Comparison of ENCODE assay signal across 8 mouse cellular contexts in the genomic region with DNA sequence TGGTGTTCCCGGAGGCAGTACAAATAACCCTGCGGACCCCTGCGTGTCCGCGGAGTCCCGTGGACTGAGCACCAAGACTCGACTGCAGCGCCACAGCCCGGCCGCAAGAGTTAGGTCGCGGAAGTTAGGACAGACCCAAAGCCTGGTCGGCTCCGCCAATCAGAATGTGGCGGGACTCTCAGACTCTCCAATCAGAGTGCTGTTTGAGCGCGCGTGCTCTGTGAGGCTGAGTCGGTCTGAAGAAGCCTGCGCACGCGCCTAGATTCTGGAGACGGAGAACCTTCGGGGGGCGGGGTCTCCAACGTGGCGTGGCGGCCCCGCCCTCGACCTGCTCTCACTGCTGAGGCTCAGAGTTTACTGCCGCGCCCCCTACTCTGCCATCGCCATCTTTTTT. TPM values are rescaled to one million over a fixed set of nuclear protein-coding genes. Genes with fewer than 3 reads are reported as not detected.
DNase-seq lines count a peak whose midpoint lies in the region; ATAC-seq and TF ChIP-seq lines count a peak whose summit lies in the region.

Gene Smim4, minus strand, starts transcription at position 131 of the 394 bp plus-strand sequence.

- in situ Hi-C loops in CH12.LX (cut with MboI; ENCODE audit: low pct_ligation_motif_present, low pct_unique_long_range_greater_than_20kb, low sequenced_read_pairs), result no loop called here

- peaks cover 11% of the 10 kb centered on the region for H3K79me2 ChIP-seq in CH12.LX (replicated peaks; ENCODE audit: control insufficient read depth, extremely low read depth, insufficient read depth, poor library complexity, severe bottlenecking)

- TF ChIP-seq POLR2A in CH12.LX (IDR thresholded peaks at IDR 0.05; ENCODE audit: low read depth, low read length), result peak; percentile 93

- peaks cover 33% of the 10 kb centered on the region for H3K27me3 ChIP-seq in CH12.LX (replicated peaks)
- H3K27me3 ChIP-seq in forebrain, embryonic 11.5 days (ENCODE audit: control insufficient read depth, insufficient read depth, low read length), result no peaks in the 10 kb centered on the region
- H3K27me3 ChIP-seq in heart, embryonic 16.5 days (ENCODE audit: control insufficient read depth, insufficient read depth, low read length), result no peaks in the 10 kb centered on the region
- H3K27me3 ChIP-seq in liver, embryonic 15.5 days, result no peaks in the 10 kb centered on the region
- no peaks in the 10 kb centered on the region for H3K27me3 ChIP-seq in neural tube, embryonic 12.5 days (replicated peaks)

- peaks cover 2 to 29% of the 10 kb centered on the region in 2 experiments for H3K36me3 ChIP-seq in CH12.LX (replicated peaks in 1 of 2; ENCODE audit: control insufficient read depth in 1 of 2, insufficient read depth in 1 of 2, low read length in 1 of 2)
- H3K36me3 ChIP-seq in forebrain, embryonic 11.5 days (ENCODE audit: control insufficient read depth, insufficient read depth, low read length), result no peaks in the 10 kb centered on the region
- peaks cover 6% of the 10 kb centered on the region for H3K36me3 ChIP-seq in heart, embryonic 16.5 days (ENCODE audit: control insufficient read depth, insufficient read depth)
- H3K36me3 ChIP-seq in liver, embryonic 15.5 days (replicated peaks), result peaks cover 17% of the 10 kb centered on the region
- H3K36me3 ChIP-seq in neural tube, embryonic 12.5 days, result no peaks in the 10 kb centered on the region; the same call in 1 of the 2 replicates

- peak within 1 kb of the TSS; percentile 73 to 94 (median 75) for H3K4me3 ChIP-seq in CH12.LX (replicated peaks in 1 of 3; ENCODE audit: low read depth in 2 of 3, low read length in 2 of 3, poor library complexity in 1 of 3)
- H3K4me3 ChIP-seq in forebrain, embryonic 11.5 days (ENCODE audit: low read depth, low read length), result peak within 1 kb of the TSS; percentile 71
- H3K4me3 ChIP-seq in heart, embryonic 16.5 days (ENCODE audit: low read length), result peak within 1 kb of the TSS; percentile 87
- peak within 1 kb of the TSS; percentile 75 for H3K4me3 ChIP-seq in liver, embryonic 15.5 days (replicated peaks)
- H3K4me3 ChIP-seq in neural tube, embryonic 12.5 days, result peak within 1 kb of the TSS; percentile 71

- no peak for TF ChIP-seq EP300 in CH12.LX (IDR thresholded peaks at IDR 0.05; ENCODE audit: low read length)

- dilution Hi-C loops in CH12.LX (cut with MboI; ENCODE audit: extremely low pct_ligation_motif_present, extremely low pct_unique_long_range_greater_than_20kb, low sequenced_read_pairs), result no loop called here

- peak within 1 kb of the TSS; percentile 33; the same call in 1 of the 2 replicates for H3K27ac ChIP-seq in CH12.LX (ENCODE audit: insufficient read depth, low read depth)
- H3K27ac ChIP-seq in forebrain, embryonic 11.5 days (ENCODE audit: low read depth, low read length), result peak within 1 kb of the TSS; percentile 54
- H3K27ac ChIP-seq in heart, embryonic 16.5 days (ENCODE audit: low read length), result peak within 1 kb of the TSS; percentile 99
- peak within 1 kb of the TSS; percentile 87 for H3K27ac ChIP-seq in liver, embryonic 15.5 days (replicated peaks)
- H3K27ac ChIP-seq in neural tube, embryonic 12.5 days, result peak within 1 kb of the TSS; percentile 79; the same call in 1 of the 2 replicates

- peaks cover 13 to 24% of the 10 kb centered on the region in 2 experiments for H3K4me1 ChIP-seq in CH12.LX (ENCODE audit: control insufficient read depth in 1 of 2, insufficient read depth in 2 of 2)
- peaks cover 24% of the 10 kb centered on the region for H3K4me1 ChIP-seq in forebrain, embryonic 11.5 days (replicated peaks; ENCODE audit: control insufficient read depth, insufficient read depth, low read length)
- H3K4me1 ChIP-seq in heart, embryonic 16.5 days (ENCODE audit: control insufficient read depth, insufficient read depth, low read length), result peaks cover 56% of the 10 kb centered on the region
- peaks cover 87% of the 10 kb centered on the region for H3K4me1 ChIP-seq in liver, embryonic 15.5 days (replicated peaks)
- H3K4me1 ChIP-seq in neural tube, embryonic 12.5 days, result peaks cover 56% of the 10 kb centered on the region

- ATAC-seq in forebrain, embryonic 11.5 days (replicated peaks; ENCODE audit: low FRiP score), result peak; percentile 92
- peak; percentile 92 for ATAC-seq in heart, embryonic 16.5 days (replicated peaks; ENCODE audit: extremely low read depth, insufficient read depth, low FRiP score)
- ATAC-seq in liver, embryonic 15.5 days (ENCODE audit: insufficient read depth), result peak; percentile 90
- ATAC-seq in neural tube, embryonic 12.5 days (ENCODE audit: low FRiP score, low read depth), result peak; percentile 95

- peak in 1 of 2 experiments; percentile 69; a peak in 2 of 4 replicates for TF ChIP-seq CTCF in CH12.LX (conservative IDR thresholded peaks at IDR 0.05 in 1 of 2, IDR thresholded peaks at IDR 0.05 in 1 of 2; ENCODE audit: low read depth in 2 of 2, low read length in 2 of 2)

- no peaks in the 10 kb centered on the region for H3K9me3 ChIP-seq in CH12.LX (replicated peaks; ENCODE audit: low read length)
- H3K9me3 ChIP-seq in forebrain, embryonic 11.5 days (ENCODE audit: control insufficient read depth, low read length), result no peaks in the 10 kb centered on the region
- H3K9me3 ChIP-seq in heart, embryonic 16.5 days (replicated peaks; ENCODE audit: control insufficient read depth, low read length), result no peaks in the 10 kb centered on the region
- no peaks in the 10 kb centered on the region for H3K9me3 ChIP-seq in liver, embryonic 15.5 days (replicated peaks)
- no peaks in the 10 kb centered on the region for H3K9me3 ChIP-seq in neural tube, embryonic 12.5 days

- H3K9ac ChIP-seq in CH12.LX (ENCODE audit: insufficient read depth, low read depth), result peak within 1 kb of the TSS; percentile 61
- peak within 1 kb of the TSS; percentile 83 for H3K9ac ChIP-seq in forebrain, embryonic 11.5 days (ENCODE audit: low read length)
- H3K9ac ChIP-seq in heart, embryonic 16.5 days (ENCODE audit: low read length), result peak within 1 kb of the TSS; percentile 94
- H3K9ac ChIP-seq in liver, embryonic 15.5 days, result peak within 1 kb of the TSS; percentile 83
- H3K9ac ChIP-seq in neural tube, embryonic 12.5 days, result peak within 1 kb of the TSS; percentile 74

- WGBS in forebrain, embryonic 11.5 days, result under 1% methylated on average over 33 of the region's 33 CpGs
- WGBS in heart, embryonic 16.5 days, result under 1% methylated on average over 33 of the region's 33 CpGs
- WGBS in liver, embryonic 15.5 days (ENCODE audit: insufficient replicate concordance), result 0% methylated on average over 33 of the region's 33 CpGs
- WGBS in neural tube, embryonic 12.5 days, result under 1% methylated on average over 33 of the region's 33 CpGs

- peak; percentile 99 for DNase-seq in CH12.LX (ENCODE audit: extremely low read depth)
- DNase-seq in c-Kit-positive CD71-positive TER-119-negative erythroid progenitor cells, embryonic 14.5 days (ENCODE audit: low read depth), result peak; percentile 99
- peak; percentile 99 for DNase-seq in forebrain, embryonic 11.5 days (ENCODE audit: low spot score)
- DNase-seq in kidney, postnatal 36 days, result peak; percentile 99
- DNase-seq in telencephalon, adult 2 months (ENCODE audit: low read depth, low spot score), result peak; percentile 98

- H3K4me2 ChIP-seq in CH12.LX (ENCODE audit: insufficient read depth, low read depth, poor library complexity, severe bottlenecking), result peak within 1 kb of the TSS; percentile 66; the same call in 1 of the 2 replicates
- H3K4me2 ChIP-seq in forebrain, embryonic 11.5 days (ENCODE audit: low read depth, low read length, severe bottlenecking), result peak within 1 kb of the TSS; percentile 87
- peak within 1 kb of the TSS; percentile 87 for H3K4me2 ChIP-seq in heart, embryonic 16.5 days (ENCODE audit: low read depth, low read length)
- peak within 1 kb of the TSS; percentile 100 for H3K4me2 ChIP-seq in liver, embryonic 15.5 days
- H3K4me2 ChIP-seq in neural tube, embryonic 12.5 days (replicated peaks), result peak within 1 kb of the TSS; percentile 90

- TF ChIP-seq RAD21 in CH12.LX (IDR thresholded peaks at IDR 0.05; ENCODE audit: low read depth, low read length), result no peak; the same call in 1 of the 2 replicates

TF ChIP-seq in CH12.LX, 34 proteins besides CTCF, POLR2A, EP300 and RAD21 (continues in another document):
- TF ChIP-seq IRF4 (IDR thresholded peaks at IDR 0.05; ENCODE audit: low read depth, low read length) (no peak), ETS1 (conservative IDR thresholded peaks at IDR 0.05; ENCODE audit: low read depth, low read length) (no peak), BHLHE40 (IDR thresholded peaks at IDR 0.05; ENCODE audit: low read depth, low read length) (no peak), ZNF384 (IDR thresholded peaks at IDR 0.05; ENCODE audit: low read depth, low read length) (no peak), MAZ (IDR thresholded peaks at IDR 0.05; ENCODE audit: low read depth, low read length) (peak; percentile 40; the same call in 1 of the 2 replicates), TCF12 (IDR thresholded peaks at IDR 0.05; ENCODE audit: low read depth, low read length) (peak; percentile 54), RCOR1 (conservative IDR thresholded peaks at IDR 0.05; ENCODE audit: low read depth, low read length) (no peak), MAFK (IDR thresholded peaks at IDR 0.05; ENCODE audit: insufficient replicate concordance, low read length) (no peak), E2F4 (IDR thresholded peaks at IDR 0.05; ENCODE audit: insufficient replicate concordance, low read depth, low read length) (peak; percentile 16; the same call in 1 of the 2 replicates), GABPA (IDR thresholded peaks at IDR 0.05; ENCODE audit: insufficient replicate concordance, low read depth, low read length) (no peak), MAX (IDR thresholded peaks at IDR 0.05; ENCODE audit: low read length) (peak; percentile 64), JUN (IDR thresholded peaks at IDR 0.05; ENCODE audit: insufficient read depth, low read depth, low read length) (no peak), POLR2AphosphoS2 (IDR thresholded peaks at IDR 0.05; ENCODE audit: low read depth, low read length) (no peak), ZKSCAN1 (IDR thresholded peaks at IDR 0.05; ENCODE audit: borderline replicate concordance, low read depth, low read length) (no peak), TBP (conservative IDR thresholded peaks at IDR 0.05; ENCODE audit: low read depth, low read length) (peak; percentile 69), JUND (conservative IDR thresholded peaks at IDR 0.05; ENCODE audit: low read depth, low read length) (no peak), MXI1 (IDR thresholded peaks at IDR 0.05; ENCODE audit: low read depth, low read length) (0 out of 2 replicates have a peak, but pooled peaks have one; percentile 39)

RNA-seq across cellular contexts. Expression of gene Smim4, which starts in this region (rescaled TPM):
- total RNA-seq in CH12.LX (2012; rRNA removed), result 38.0 and 45.8 TPM in 2 replicates
- total RNA-seq in CH12.LX (2014; rRNA removed), result 13.5 and 19.1 TPM in 2 replicates
- polyA plus RNA-seq in CH12.LX (2012; ENCODE audit: insufficient read length, low read depth), result 24.0 and 26.1 TPM in 2 replicates
- 50.9 and 52.7 TPM in 2 replicates for polyA plus RNA-seq in forebrain, embryonic 11.5 days (2014; fragmentation: Nextera tagmentation; extraction: Ambion mirVana)
- 90.4 and 95.8 TPM in 2 replicates for polyA plus RNA-seq in heart, embryonic 16.5 days (2015; fragmentation: Nextera tagmentation; extraction: Ambion mirVana)
- polyA plus RNA-seq in liver, embryonic 15.5 days (2015; fragmentation: Nextera tagmentation; extraction: Ambion mirVana), result 49.9 and 60.7 TPM in 2 replicates
- polyA plus RNA-seq in neural tube, embryonic 12.5 days (2016; fragmentation: Nextera tagmentation; extraction: Ambion mirVana), result 79.5 and 80.5 TPM in 2 replicates

Comparison
In these comparisons a context has a peak if more than half of its experiments do, and no peak if none do; other contexts are left out.
1. Peak in every context shown above with its lines: DNase-seq, ATAC-seq, H3K4me3 ChIP-seq and H3K27ac ChIP-seq.
2. H3K27ac ChIP-seq: peak in every context shown above with its lines; median percentile 99 in heart, embryonic 16.5 days; 87 in liver, embryonic 15.5 days; 79 in neural tube, embryonic 12.5 days; 54 in forebrain, embryonic 11.5 days; 33 in CH12.LX.